Mouse (Mus musculus) leukemia stem cell, adult 10-12 weeks (primary cell): ENCODE measurements around the gene Spef2. TPM values are rescaled to one million over a fixed set of nuclear protein-coding genes. Genes with fewer than 3 reads are reported as not detected.

ENCODE experiments used
- polyA plus RNA-seq: library from polyadenylated mRNA; stranded (reverse); fragments of >175 nt; gene quantifications from 2 replicates; pipeline ENCODE4 v1.2.3, GENCODE M21; 2012; ENCODE audit warnings: low replicate concordance

Spef2 gene
- not detected in 2 replicates for polyA plus RNA-seq

DNA sequence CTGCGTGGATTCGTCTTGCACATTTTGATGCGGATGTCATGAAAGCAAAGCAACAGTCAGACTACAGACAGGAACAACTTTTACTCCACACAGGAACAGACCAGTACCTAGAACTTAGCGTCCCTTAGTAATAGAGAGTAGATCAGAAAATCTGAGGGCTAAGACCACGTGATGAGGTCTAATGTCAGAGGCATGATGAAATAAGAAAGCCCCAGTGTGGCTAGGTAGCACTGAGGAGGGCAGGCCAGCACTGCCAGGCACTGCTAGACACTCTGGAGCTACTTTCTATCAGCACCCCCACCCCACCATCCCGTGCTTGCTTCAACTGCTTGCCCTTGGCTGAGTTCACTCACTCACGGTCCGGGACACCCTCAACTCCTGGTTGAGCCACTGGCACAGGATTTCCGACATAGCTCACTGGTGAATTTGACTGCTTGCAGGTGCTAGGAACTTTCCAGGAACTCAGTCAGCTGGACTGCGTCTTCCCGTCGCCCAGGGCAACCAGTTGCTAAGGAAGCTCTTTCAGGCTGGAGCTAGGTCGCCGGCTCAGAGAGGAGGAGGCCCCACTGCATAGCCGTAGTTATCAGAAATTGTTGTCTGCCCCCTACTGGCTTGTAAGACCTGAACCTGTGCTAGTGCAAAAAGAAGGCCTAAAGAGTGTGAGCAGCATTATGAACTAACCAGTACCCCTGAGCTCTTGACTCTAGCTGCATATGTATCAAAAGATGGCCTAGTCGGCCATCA lies at the start of gene Spef2:
Gene Spef2 (minus strand): TSS at position 510 of the 744 bp plus-strand sequence.

DNA sequence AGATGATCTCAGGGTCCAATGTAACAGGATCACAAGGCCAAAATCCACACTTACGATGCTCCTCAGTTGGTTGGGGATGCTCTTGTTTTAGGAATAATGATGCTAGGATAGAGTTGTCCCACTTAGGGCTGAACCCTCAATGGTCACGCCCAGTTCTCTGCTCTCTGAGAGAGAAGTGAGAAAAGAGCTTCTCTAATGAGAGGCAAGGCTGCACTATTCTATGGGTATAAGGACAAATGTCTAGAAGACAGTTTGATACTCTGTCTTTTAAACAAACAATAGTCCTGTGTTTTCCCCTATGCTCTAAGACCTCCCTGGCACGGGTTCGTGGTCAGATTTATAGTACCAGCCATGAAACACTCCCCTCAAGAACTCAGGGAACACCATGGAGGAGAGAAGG lies 218.6 kb downstream of the Spef2 start, which contains the start of gene Il7r:
Gene Il7r (minus strand): TSS at position 101 of the 400 bp plus-strand sequence.

Other genes with a start within 250 kb of the Spef2 start
- 0.20 and 0.35 TPM in 2 replicates for gene Il7r, start 218.7 kb downstream of the Spef2 start, polyA plus RNA-seq